21 mouse cellular contexts compared by ENCODE assay signal in genomic region chr11:90094052-90094451, GRCm38 (mm10).
DNase-seq lines count a peak whose midpoint lies in the region; ATAC-seq and TF ChIP-seq lines count a peak whose summit lies in the region.
"Had no signal": no experiment of that assay in that cellular context is flagged by ENCODE, and none has a peak within 500 bp of the region (broad histone marks: within the 10 kb centered on the region; RNA-seq: fewer than 3 reads in every experiment).

No protein-coding gene starts in this region.

- 27% methylated on average over 7 of the region's 7 CpGs for WGBS in lung, postnatal 0 days

- H3K4me3 ChIP-seq in lung, postnatal 0 days (ENCODE audit: low read depth, low read length), result no peak overlapping the region
- H3K4me3 ChIP-seq: embryonic facial prominence, embryonic 10.5 days; hindbrain, embryonic 13.5 days; limb, embryonic 15.5 days; midbrain, embryonic 13.5 days; myocyte; stomach, embryonic 15.5 days had no signal

- DNase-seq in heart, adult 11 months, result peak; percentile 62
- DNase-seq in heart, postnatal 36 days, result no peak
- DNase-seq in A20 (ENCODE audit: low read depth, low spot score) (peak; percentile 38), MEL-GATA-1-ER (ENCODE audit: extremely low read depth, low read depth) (peak; percentile 16)
- peak; percentile 71 for DNase-seq in lung, postnatal 0 days (ENCODE audit: low spot score)
- DNase-seq in right cerebral cortex, adult 2 months (ENCODE audit: low spot score in 2 of 2), result no peak
- no peak for DNase-seq in left cerebral cortex, adult 11 months (ENCODE audit: low spot score)
- no peak for DNase-seq in left cerebral cortex, postnatal 36 days (ENCODE audit: low spot score in 2 of 2)
- DNase-seq: cerebellum, adult 11 months; cerebellum, postnatal 25 days; kidney, adult 18-20 months; kidney, postnatal 36 days; lung, embryonic 14.5 days; thymus, adult 2 months had no signal

- H3K4me2 ChIP-seq in lung, postnatal 0 days (replicated peaks; ENCODE audit: low read depth, low read length), result no peak overlapping the region
- H3K4me2 ChIP-seq: hindbrain, embryonic 13.5 days; limb, embryonic 15.5 days; lung, embryonic 14.5 days; midbrain, embryonic 13.5 days; stomach, embryonic 15.5 days had no signal

- peak overlapping the region; percentile 68; the same call in 1 of the 2 replicates for H3K27ac ChIP-seq in lung, postnatal 0 days (ENCODE audit: low read length)
- H3K27ac ChIP-seq: embryonic facial prominence, embryonic 10.5 days; hindbrain, embryonic 13.5 days; limb, embryonic 15.5 days; midbrain, embryonic 13.5 days; stomach, embryonic 15.5 days had no signal

- peaks cover 3% of the 10 kb centered on the region; the same call in 1 of the 2 replicates for H3K4me1 ChIP-seq in lung, postnatal 0 days (ENCODE audit: insufficient read depth, low read depth, low read length)
- H3K4me1 ChIP-seq: hindbrain, embryonic 13.5 days; midbrain, embryonic 13.5 days; stomach, embryonic 15.5 days had no signal

- no peak for TF ChIP-seq CTCF in lung, postnatal 0 days (IDR thresholded peaks at IDR 0.05)

- no peak overlapping the region for H3K9ac ChIP-seq in lung, postnatal 0 days (replicated peaks; ENCODE audit: low read depth)
- H3K9ac ChIP-seq: hindbrain, embryonic 13.5 days; limb, embryonic 15.5 days; lung, embryonic 14.5 days; midbrain, embryonic 13.5 days; stomach, embryonic 15.5 days had no signal

- no peaks in the 10 kb centered on the region for H3K27me3 ChIP-seq in lung, postnatal 0 days (replicated peaks; ENCODE audit: insufficient read depth, low read length)
- H3K27me3 ChIP-seq: hindbrain, embryonic 13.5 days; limb, embryonic 15.5 days; midbrain, embryonic 13.5 days; stomach, embryonic 15.5 days had no signal

- peak; percentile 83 for ATAC-seq in lung, postnatal 0 days
- ATAC-seq: forebrain, embryonic 14.5 days; midbrain, embryonic 13.5 days had no signal

- intact Hi-C loops in heart, postnatal 36 days (cut with DNase I), result loop anchor here (5.0 kb wide), 1 partner anchor 42 kb away; no protein-coding TSS in a partner anchor
- intact Hi-C loops in left cerebral cortex, postnatal 36 days (cut with DNase I), result no loop called here

- no peaks in the 10 kb centered on the region for H3K9me3 ChIP-seq in lung, postnatal 0 days (ENCODE audit: low read length)
- H3K9me3 ChIP-seq: embryonic facial prominence, embryonic 10.5 days; hindbrain, embryonic 13.5 days; limb, embryonic 15.5 days; midbrain, embryonic 13.5 days; stomach, embryonic 15.5 days had no signal

- H3K36me3 ChIP-seq in lung, postnatal 0 days (ENCODE audit: insufficient read depth, low read length), result no peaks in the 10 kb centered on the region
- H3K36me3 ChIP-seq: embryonic facial prominence, embryonic 10.5 days; hindbrain, embryonic 13.5 days; limb, embryonic 15.5 days; midbrain, embryonic 13.5 days; stomach, embryonic 15.5 days had no signal

- peak; percentile 100 for TF ChIP-seq EP300 in lung, postnatal 0 days (IDR thresholded peaks at IDR 0.05)

Comparison
In these comparisons a context has a peak if more than half of its experiments do, and no peak if none do; other contexts are left out.
1. DNase-seq: peak in heart, adult 11 months (single experiment), A20 (single experiment), MEL-GATA-1-ER (single experiment) and lung, postnatal 0 days (single experiment); none in heart, postnatal 36 days (0 of 2), right cerebral cortex, adult 2 months (0 of 2), left cerebral cortex, adult 11 months (single experiment) and left cerebral cortex, postnatal 36 days (0 of 2).